Mouse (Mus musculus) liver, embryonic 12.5 days (tissue): Measurements from ENCODE around the gene Cd274. TPM values are rescaled to one million over a fixed set of nuclear protein-coding genes. Genes with fewer than 3 reads are reported as not detected.
"Not testable (repeated sequence)": the region's sequence is repeated elsewhere in the genome, so short reads cannot be mapped to it uniquely, and the experiment has no call there.

Experiments
- ATAC-seq: fragments of 200-750 bp; cut with Nextera tagmentation; 2 replicates; pipeline ENCODE4 v1.8.0; 2017; ENCODE audit warnings: moderate number of reproducible peaks, mild to moderate bottlenecking, moderate library complexity
- H3K27ac ChIP-seq: fragments of 300-500 bp; sonication (generic); 2 replicates; pipeline ENCODE4 v1.5.1; 2016; ENCODE audit warnings: mild to moderate bottlenecking
- H3K27me3 ChIP-seq: fragments of 300-500 bp; sonication (generic); replicated peaks from 2 replicates; pipeline ENCODE4 v1.6.1; 2016; ENCODE audit warnings: mild to moderate bottlenecking, moderate library complexity
- H3K36me3 ChIP-seq: fragments of 300-500 bp; sonication (generic); 2 replicates; pipeline ENCODE4 v1.6.1; 2016; ENCODE audit warnings: mild to moderate bottlenecking, moderate library complexity
- H3K4me1 ChIP-seq: fragments of 300-500 bp; sonication (generic); 2 replicates; pipeline ENCODE4 v1.6.1; 2016
- H3K4me2 ChIP-seq: fragments of 300-500 bp; sonication (generic); 2 replicates; pipeline ENCODE4 v1.6.1; 2016; ENCODE audit warnings: mild to moderate bottlenecking, moderate library complexity
- H3K4me3 ChIP-seq: fragments of 300-500 bp; sonication (generic); 2 replicates; pipeline ENCODE4 v1.5.1; 2016; ENCODE audit warnings: mild to moderate bottlenecking, moderate library complexity
- H3K9ac ChIP-seq: fragments of 300-500 bp; sonication (generic); 2 replicates; pipeline ENCODE4 v1.6.1; 2016; ENCODE audit warnings: mild to moderate bottlenecking, moderate library complexity
- H3K9me3 ChIP-seq: fragments of 300-500 bp; sonication (generic); replicated peaks from 2 replicates; pipeline ENCODE4 v1.6.1; 2016; ENCODE audit warnings: mild to moderate bottlenecking, moderate library complexity
- WGBS: fragments of 180-500 bp; shearing (Covaris S2); methylation state at CpG from one replicate; pipeline ENCODE4 v1.1.7; 2016; ENCODE audit not compliant: insufficient replicate concordance; 5-methylcytosine and 5-hydroxymethylcytosine counted together
- polyA plus RNA-seq: library from polyadenylated mRNA; unstranded; fragments of >200 nt; fragmentation: Nextera tagmentation; extraction: Ambion mirVana; gene quantifications from 2 replicates; pipeline ENCODE4 v1.2.1, GENCODE M21; 2016

Cd274 gene
- polyA plus RNA-seq, 1 experiment from 2014 or later, result 0.35 TPM

- peaks cover 16% of the 10 kb centered on the region for H3K4me1 ChIP-seq
- H3K4me2 ChIP-seq, result no peak overlapping the region
- H3K27ac ChIP-seq, result no peak overlapping the region
- no peaks in the 10 kb centered on the region for H3K27me3 ChIP-seq
- no peak overlapping the region for H3K4me3 ChIP-seq
- no peaks in the 10 kb centered on the region for H3K9me3 ChIP-seq
- H3K36me3 ChIP-seq, result no peaks in the 10 kb centered on the region
- no peak overlapping the region for H3K9ac ChIP-seq
- no peak for ATAC-seq
- 70% methylated on average over 4 of the region's 4 CpGs for WGBS
Observed at GRCm38 (mm10) chr19:29403251-29403650, 36.0 kb downstream of the Cd274 start.

- 68% methylated on average over 2 of the region's 2 CpGs for WGBS
- no peaks in the 10 kb centered on the region for H3K36me3 ChIP-seq
- no peak for ATAC-seq
Observed at GRCm38 (mm10) chr19:29405388-29405787, 38.1 kb downstream of the Cd274 start.

GRCm38 (mm10) chr19:29406042-29407017 lies 39.1 kb downstream of the Cd274 start:
- WGBS, result 82% methylated on average over 18 of the region's 18 CpGs
- H3K4me3 ChIP-seq, result no peak overlapping the region
- no peaks in the 10 kb centered on the region for H3K9me3 ChIP-seq
- H3K9ac ChIP-seq, result no peak overlapping the region
- H3K4me2 ChIP-seq, result no peak overlapping the region
- no peaks in the 10 kb centered on the region for H3K4me1 ChIP-seq
- H3K27ac ChIP-seq, result no peak overlapping the region
- ATAC-seq, result no peak
- H3K27me3 ChIP-seq, result no peaks in the 10 kb centered on the region
- no peaks in the 10 kb centered on the region for H3K36me3 ChIP-seq

More at GRCm38 (mm10) chr19:29405388-29405787, 38.1 kb downstream of the Cd274 start:
- peaks cover 6% of the 10 kb centered on the region for H3K4me1 ChIP-seq
- no peak overlapping the region for H3K4me2 ChIP-seq
- no peaks in the 10 kb centered on the region for H3K27me3 ChIP-seq
- no peak overlapping the region for H3K4me3 ChIP-seq
- no peaks in the 10 kb centered on the region for H3K9me3 ChIP-seq
- H3K9ac ChIP-seq, result no peak overlapping the region
- no peak overlapping the region for H3K27ac ChIP-seq

GRCm38 (mm10) chr19:29410619-29411018 lies 43.4 kb downstream of the Cd274 start, which contains the start of gene Pdcd1lg2:
Gene Pdcd1lg2 (plus strand): TSS chr19:29410919.
- H3K9ac ChIP-seq, result no peak within 1 kb of the TSS
- 67% methylated on average over 4 of the region's 4 CpGs for WGBS
- no peaks in the 10 kb centered on the region for H3K27me3 ChIP-seq
- no peaks in the 10 kb centered on the region for H3K4me1 ChIP-seq
- no peak within 1 kb of the TSS for H3K4me3 ChIP-seq
- no peak within 1 kb of the TSS for H3K27ac ChIP-seq
- H3K4me2 ChIP-seq, result no peak within 1 kb of the TSS
- ATAC-seq, result no peak
- H3K9me3 ChIP-seq, result no peaks in the 10 kb centered on the region
- no peaks in the 10 kb centered on the region for H3K36me3 ChIP-seq

GRCm38 (mm10) chr19:29412476-29413420 lies 45.5 kb downstream of the Cd274 start:
- no peaks in the 10 kb centered on the region for H3K9me3 ChIP-seq
- ATAC-seq, result no peak
- peaks cover 7% of the 10 kb centered on the region for H3K4me1 ChIP-seq
- H3K4me2 ChIP-seq, result no peak overlapping the region
- no peaks in the 10 kb centered on the region for H3K27me3 ChIP-seq
- H3K4me3 ChIP-seq, result no peak overlapping the region
- no peak overlapping the region for H3K27ac ChIP-seq
- H3K36me3 ChIP-seq, result no peaks in the 10 kb centered on the region
- H3K9ac ChIP-seq, result no peak overlapping the region
- WGBS, result 80% methylated on average over 6 of the region's 6 CpGs

GRCm38 (mm10) chr19:29414513-29414912 lies 47.3 kb downstream of the Cd274 start:
- no peaks in the 10 kb centered on the region for H3K36me3 ChIP-seq
- no peaks in the 10 kb centered on the region for H3K27me3 ChIP-seq
- no peak overlapping the region for H3K4me3 ChIP-seq
- 69% methylated on average over 3 of the region's 3 CpGs for WGBS
- no peaks in the 10 kb centered on the region for H3K9me3 ChIP-seq
- no peak overlapping the region for H3K4me2 ChIP-seq
- H3K27ac ChIP-seq, result no peak overlapping the region
- no peak for ATAC-seq
- no peak overlapping the region for H3K9ac ChIP-seq
- peaks cover 24% of the 10 kb centered on the region for H3K4me1 ChIP-seq

- H3K9me3 ChIP-seq, H3K36me3 ChIP-seq, H3K4me2 ChIP-seq, H3K4me3 ChIP-seq, ATAC-seq, H3K27me3 ChIP-seq, H3K9ac ChIP-seq, H3K27ac ChIP-seq: not testable (repeated sequence)
- peaks cover 28% of the 10 kb centered on the region for H3K4me1 ChIP-seq
Observed at GRCm38 (mm10) chr19:29414917-29415316, 47.7 kb downstream of the Cd274 start.

GRCm38 (mm10) chr19:29416393-29416902 lies 49.2 kb downstream of the Cd274 start:
- Histone ChIP-seq H3K36me3 (no peaks in the 10 kb centered on the region), H3K9me3 (no peaks in the 10 kb centered on the region), H3K27me3 (no peaks in the 10 kb centered on the region), H3K4me1 (peaks cover 36% of the 10 kb centered on the region), H3K9ac (no peak overlapping the region), H3K4me2 (no peak overlapping the region), H3K4me3 (no peak overlapping the region), H3K27ac (no peak overlapping the region)
- ATAC-seq, result no peak
- 34% methylated on average over 3 of the region's 3 CpGs for WGBS

GRCm38 (mm10) chr19:29417188-29417587 lies 49.9 kb downstream of the Cd274 start:
- H3K27me3 ChIP-seq, result no peaks in the 10 kb centered on the region
- H3K4me1 ChIP-seq, result peaks cover 36% of the 10 kb centered on the region
- no peak overlapping the region for H3K27ac ChIP-seq
- no peaks in the 10 kb centered on the region for H3K9me3 ChIP-seq
- H3K4me2 ChIP-seq, result no peak overlapping the region
- ATAC-seq, result no peak
- 28% methylated on average over 2 of the region's 2 CpGs for WGBS
- no peak overlapping the region for H3K9ac ChIP-seq
- no peak overlapping the region for H3K4me3 ChIP-seq
- H3K36me3 ChIP-seq, result no peaks in the 10 kb centered on the region

GRCm38 (mm10) chr19:29417894-29418293 lies 50.6 kb downstream of the Cd274 start:
- H3K27ac ChIP-seq, result 0 out of 2 replicates have a peak overlapping the region, but pooled peaks have one; percentile 37
- H3K9ac ChIP-seq, result no peak overlapping the region
- H3K27me3 ChIP-seq, result no peaks in the 10 kb centered on the region
- ATAC-seq, result no peak
- no peak overlapping the region for H3K4me2 ChIP-seq
- peaks cover 36% of the 10 kb centered on the region for H3K4me1 ChIP-seq
- H3K4me3 ChIP-seq, result no peak overlapping the region
- H3K36me3 ChIP-seq, result no peaks in the 10 kb centered on the region
- 19% methylated on average over 2 of the region's 2 CpGs for WGBS
- H3K9me3 ChIP-seq, result no peaks in the 10 kb centered on the region

GRCm38 (mm10) chr19:29418661-29419115 lies 51.4 kb downstream of the Cd274 start:
- peak; percentile 44 for ATAC-seq
- Histone ChIP-seq H3K4me3 (no peak overlapping the region), H3K9ac (no peak overlapping the region)

More at GRCm38 (mm10) chr19:29418661-29419115, 51.4 kb downstream of the Cd274 start:
- Histone ChIP-seq H3K27ac (peak overlapping the region; percentile 75), H3K4me1 (peaks cover 36% of the 10 kb centered on the region), H3K27me3 (no peaks in the 10 kb centered on the region), H3K9me3 (no peaks in the 10 kb centered on the region), H3K4me2 (peak overlapping the region; percentile 45), H3K36me3 (no peaks in the 10 kb centered on the region)
- 3% methylated on average over 9 of the region's 9 CpGs for WGBS
